Mouse (Mus musculus): ENCODE data around the gene Pfn1. TPM values are rescaled to one million over a fixed set of nuclear protein-coding genes. Genes with fewer than 3 reads are reported as not detected.

The Pfn1 gene
- total and polyA plus RNA-seq, 2 experiments from 2014 or later, result 486 to 600 TPM

DNA sequence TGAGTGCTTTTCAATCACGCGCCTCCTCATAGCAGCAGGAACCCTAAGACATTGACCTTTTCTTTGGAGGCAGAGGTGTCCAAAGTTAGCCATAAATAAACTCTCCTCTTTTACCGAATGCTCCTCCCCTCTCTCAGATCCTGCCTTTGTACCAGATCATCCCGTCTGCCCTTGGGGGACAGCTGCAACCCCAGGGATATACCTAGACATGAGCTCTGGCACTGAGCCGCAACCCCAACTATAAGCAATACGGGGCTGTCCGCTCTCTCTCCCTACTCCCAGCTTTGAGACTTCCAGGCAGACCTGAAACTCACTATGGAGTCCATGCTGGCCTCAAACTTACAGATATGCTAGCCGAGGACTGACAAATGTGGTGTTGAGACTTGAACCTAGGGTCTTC lies 12.2 kb upstream of the Pfn1 start:
- H3K4me3 ChIP-seq (ENCODE audit: low read depth, low read length), result no peak overlapping the region
- H3K9ac ChIP-seq (replicated peaks; ENCODE audit: low read length, poor library complexity, severe bottlenecking), result no peak overlapping the region
- no peaks in the 10 kb centered on the region for H3K27me3 ChIP-seq (ENCODE audit: insufficient read depth, low read length)
- peaks cover 29% of the 10 kb centered on the region for H3K36me3 ChIP-seq (ENCODE audit: insufficient read depth, low read length)
- H3K9me3 ChIP-seq (ENCODE audit: low read length), result no peaks in the 10 kb centered on the region
- H3K4me1 ChIP-seq (ENCODE audit: insufficient read depth, low read length), result 0 out of 2 replicates have a peak, but pooled peaks cover 6% of the 10 kb centered on the region
- no peak overlapping the region for H3K27ac ChIP-seq (ENCODE audit: low read depth, low read length)
- no peak for TF ChIP-seq CTCF (IDR thresholded peaks at IDR 0.05)
- DNase-seq (ENCODE audit: low spot score) (no peak), ATAC-seq (ENCODE audit: low FRiP score) (no peak)
- 93% methylated on average over 8 of the region's 8 CpGs for WGBS
- H3K4me2 ChIP-seq (ENCODE audit: low read depth, low read length, poor library complexity, severe bottlenecking), result no peak overlapping the region

- Histone ChIP-seq H3K36me3 (ENCODE audit: insufficient read depth, low read length) (peaks cover 33% of the 10 kb centered on the region), H3K9me3 (ENCODE audit: low read length) (no peaks in the 10 kb centered on the region), H3K9ac (replicated peaks; ENCODE audit: low read length, poor library complexity, severe bottlenecking) (no peak overlapping the region), H3K4me2 (ENCODE audit: low read depth, low read length, poor library complexity, severe bottlenecking) (no peak overlapping the region), H3K4me1 (ENCODE audit: insufficient read depth, low read length) (no peaks in the 10 kb centered on the region), H3K27me3 (ENCODE audit: insufficient read depth, low read length) (no peaks in the 10 kb centered on the region), H3K4me3 (ENCODE audit: low read depth, low read length) (no peak overlapping the region), H3K27ac (ENCODE audit: low read depth, low read length) (no peak overlapping the region)
- 0 out of 2 replicates have a peak, but pooled peaks have one; percentile 3 for TF ChIP-seq CTCF (IDR thresholded peaks at IDR 0.05)
- 94% methylated on average over 9 of the region's 9 CpGs for WGBS
- no peak for ATAC-seq (ENCODE audit: low FRiP score)
- no peak for DNase-seq (ENCODE audit: low spot score)
Observed at GRCm38 (mm10) chr11:70664741-70665140, 10.3 kb upstream of the Pfn1 start.

DNA sequence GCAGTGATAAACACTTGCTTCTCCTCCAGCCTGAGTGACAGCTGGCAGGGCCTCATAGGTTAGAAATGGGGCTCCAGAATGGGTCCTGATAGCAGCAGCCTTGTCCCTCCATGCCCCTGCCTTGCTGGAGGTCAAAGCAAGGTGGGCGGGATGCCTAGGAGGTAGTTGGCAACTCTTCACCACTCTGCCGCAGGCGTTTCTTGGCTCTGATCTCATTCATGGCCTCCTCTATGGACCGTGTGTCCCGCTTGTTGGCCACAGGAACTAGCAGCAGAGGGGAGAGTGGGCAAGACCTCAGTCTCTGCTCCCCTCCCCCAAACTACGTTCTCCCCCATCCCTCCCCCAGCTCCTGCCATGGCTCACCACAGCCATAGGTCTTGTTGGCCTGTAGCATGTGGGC lies 9.5 kb upstream of the Pfn1 start:
- WGBS, result 88% methylated on average over 6 of the region's 6 CpGs

GRCm38 (mm10) chr11:70663101-70663500 lies 8.7 kb upstream of the Pfn1 start:
- no peak overlapping the region for H3K4me2 ChIP-seq (ENCODE audit: low read depth, low read length, poor library complexity, severe bottlenecking)
- H3K4me1 ChIP-seq (ENCODE audit: insufficient read depth, low read length), result no peaks in the 10 kb centered on the region
- H3K9ac ChIP-seq (replicated peaks; ENCODE audit: low read length, poor library complexity, severe bottlenecking), result no peak overlapping the region
- no peaks in the 10 kb centered on the region for H3K9me3 ChIP-seq (ENCODE audit: low read length)
- no peaks in the 10 kb centered on the region for H3K27me3 ChIP-seq (ENCODE audit: insufficient read depth, low read length)
- no peak overlapping the region for H3K27ac ChIP-seq (ENCODE audit: low read depth, low read length)
- 87% methylated on average over 8 of the region's 8 CpGs for WGBS
- TF ChIP-seq CTCF (IDR thresholded peaks at IDR 0.05), result no peak
- ATAC-seq (ENCODE audit: low FRiP score), result no peak
- H3K36me3 ChIP-seq (ENCODE audit: insufficient read depth, low read length), result peaks cover 33% of the 10 kb centered on the region
- H3K4me3 ChIP-seq (ENCODE audit: low read depth, low read length), result no peak overlapping the region
- DNase-seq (ENCODE audit: low spot score), result no peak

More for the DNA sequence above, 9.5 kb upstream of the Pfn1 start:
- Histone ChIP-seq H3K27ac (ENCODE audit: low read depth, low read length) (no peak overlapping the region), H3K4me3 (ENCODE audit: low read depth, low read length) (no peak overlapping the region), H3K4me1 (ENCODE audit: insufficient read depth, low read length) (no peaks in the 10 kb centered on the region), H3K36me3 (ENCODE audit: insufficient read depth, low read length) (peaks cover 33% of the 10 kb centered on the region), H3K27me3 (ENCODE audit: insufficient read depth, low read length) (no peaks in the 10 kb centered on the region), H3K4me2 (ENCODE audit: low read depth, low read length, poor library complexity, severe bottlenecking) (no peak overlapping the region), H3K9ac (replicated peaks; ENCODE audit: low read length, poor library complexity, severe bottlenecking) (no peak overlapping the region), H3K9me3 (ENCODE audit: low read length) (no peaks in the 10 kb centered on the region)
- ATAC-seq (ENCODE audit: low FRiP score) (no peak), DNase-seq (ENCODE audit: low spot score) (no peak)
- TF ChIP-seq CTCF (IDR thresholded peaks at IDR 0.05), result no peak

DNA sequence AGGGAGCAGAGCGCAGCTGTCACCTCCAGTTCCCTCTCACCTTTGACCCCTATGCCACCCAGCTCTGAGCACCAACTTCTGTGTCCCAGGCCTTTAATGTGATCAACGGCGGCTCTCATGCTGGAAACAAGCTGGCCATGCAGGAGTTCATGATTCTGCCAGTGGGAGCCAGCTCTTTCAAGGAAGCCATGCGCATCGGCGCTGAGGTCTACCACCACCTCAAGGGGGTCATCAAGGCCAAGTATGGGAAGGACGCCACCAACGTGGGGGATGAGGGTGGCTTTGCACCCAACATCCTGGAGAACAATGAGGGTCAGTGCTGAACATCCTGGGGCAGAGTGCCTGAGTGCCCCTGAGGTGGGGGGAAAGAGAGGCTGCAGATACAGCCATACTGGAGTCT lies 6.1 kb upstream of the Pfn1 start:
- Histone ChIP-seq H3K4me2 (ENCODE audit: low read depth, low read length, poor library complexity, severe bottlenecking) (no peak overlapping the region), H3K27me3 (ENCODE audit: insufficient read depth, low read length) (no peaks in the 10 kb centered on the region), H3K9ac (replicated peaks; ENCODE audit: low read length, poor library complexity, severe bottlenecking) (no peak overlapping the region), H3K4me1 (ENCODE audit: insufficient read depth, low read length) (peaks cover 5% of the 10 kb centered on the region; the same call in 1 of the 2 replicates), H3K9me3 (ENCODE audit: low read length) (no peaks in the 10 kb centered on the region), H3K27ac (ENCODE audit: low read depth, low read length) (no peak overlapping the region), H3K36me3 (ENCODE audit: insufficient read depth, low read length) (peaks cover 30% of the 10 kb centered on the region), H3K4me3 (ENCODE audit: low read depth, low read length) (no peak overlapping the region)
- no peak for TF ChIP-seq CTCF (IDR thresholded peaks at IDR 0.05)
- DNase-seq (ENCODE audit: low spot score) (no peak), ATAC-seq (ENCODE audit: low FRiP score) (no peak)
- WGBS, result 88% methylated on average over 8 of the region's 8 CpGs

DNA sequence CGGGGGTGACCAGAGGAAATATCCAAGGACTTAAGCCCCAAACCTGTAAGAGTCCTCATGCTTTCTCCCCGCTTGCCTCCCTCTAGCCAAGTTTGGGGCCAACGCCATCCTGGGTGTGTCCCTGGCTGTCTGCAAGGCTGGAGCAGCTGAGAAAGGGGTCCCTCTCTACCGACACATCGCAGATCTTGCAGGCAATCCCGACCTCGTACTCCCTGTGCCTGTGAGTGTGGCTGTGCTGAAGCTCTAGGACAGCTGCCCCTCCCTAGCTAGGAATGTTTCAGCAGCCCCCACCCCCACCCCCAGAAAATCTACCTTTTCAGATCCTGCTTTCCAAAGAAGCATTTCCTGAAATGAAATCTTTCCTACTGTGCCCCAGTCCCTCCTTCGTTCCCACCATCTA lies 4.5 kb upstream of the Pfn1 start:
- Histone ChIP-seq H3K27me3 (ENCODE audit: insufficient read depth, low read length) (no peaks in the 10 kb centered on the region), H3K9ac (replicated peaks; ENCODE audit: low read length, poor library complexity, severe bottlenecking) (no peak overlapping the region), H3K27ac (ENCODE audit: low read depth, low read length) (no peak overlapping the region), H3K4me2 (ENCODE audit: low read depth, low read length, poor library complexity, severe bottlenecking) (no peak overlapping the region), H3K4me3 (ENCODE audit: low read depth, low read length) (no peak overlapping the region), H3K36me3 (ENCODE audit: insufficient read depth, low read length) (peaks cover 16% of the 10 kb centered on the region), H3K4me1 (ENCODE audit: insufficient read depth, low read length) (peaks cover 5% of the 10 kb centered on the region; the same call in 1 of the 2 replicates), H3K9me3 (ENCODE audit: low read length) (no peaks in the 10 kb centered on the region)
- no peak for TF ChIP-seq CTCF (IDR thresholded peaks at IDR 0.05)
- 80% methylated on average over 8 of the region's 8 CpGs for WGBS
- no peak for ATAC-seq (ENCODE audit: low FRiP score)
- DNase-seq (ENCODE audit: low spot score), result no peak

Data from midbrain, postnatal 0 days (tissue).